Comparison of ENCODE assay signal across 9 mouse cellular contexts in genomic region chrX:12140086-12140740, GRCm38 (mm10). TPM values are rescaled to one million over a fixed set of nuclear protein-coding genes. Genes with fewer than 3 reads are reported as not detected.
DNase-seq lines count a peak whose midpoint lies in the region; ATAC-seq and TF ChIP-seq lines count a peak whose summit lies in the region.
"Had no signal": no experiment of that assay in that cellular context is flagged by ENCODE, and none has a peak within 500 bp of the region (broad histone marks: within the 10 kb centered on the region; RNA-seq: fewer than 3 reads in every experiment).

No protein-coding gene starts in this region.

- peak overlapping the region; percentile 56 for H3K9ac ChIP-seq in hindbrain, embryonic 13.5 days
- peak overlapping the region; percentile 52 for H3K9ac ChIP-seq in stomach, postnatal 0 days (ENCODE audit: low read length)

- H3K36me3 ChIP-seq in embryonic facial prominence, embryonic 10.5 days (replicated peaks), result no peaks in the 10 kb centered on the region
- no peaks in the 10 kb centered on the region for H3K36me3 ChIP-seq in hindbrain, embryonic 13.5 days
- H3K36me3 ChIP-seq in stomach, postnatal 0 days (ENCODE audit: control insufficient read depth, insufficient read depth, low read length), result no peaks in the 10 kb centered on the region

- no peak for ATAC-seq in hindbrain, embryonic 13.5 days (ENCODE audit: low FRiP score)
- peak; percentile 22; the same call in 1 of the 2 replicates for ATAC-seq in stomach, postnatal 0 days (ENCODE audit: low FRiP score, low TSS enrichment)

- peaks cover 42% of the 10 kb centered on the region for H3K4me1 ChIP-seq in embryonic facial prominence, embryonic 10.5 days
- H3K4me1 ChIP-seq in hindbrain, embryonic 13.5 days (replicated peaks), result peaks cover 25% of the 10 kb centered on the region
- H3K4me1 ChIP-seq in stomach, postnatal 0 days (replicated peaks; ENCODE audit: control insufficient read depth, insufficient read depth), result no peaks in the 10 kb centered on the region

- DNase-seq in left cerebral cortex, adult 2 months (ENCODE audit: extremely low spot score in 1 of 2, low spot score in 2 of 2), result peak in 1 of 2 experiments; percentile 15
- no peak for DNase-seq in left cerebral cortex, postnatal 14 days (ENCODE audit: low spot score in 2 of 2)
- peak; percentile 55 for DNase-seq in embryonic facial prominence, embryonic 10.5 days (ENCODE audit: low spot score)
- DNase-seq in lung, postnatal 4 days, result peak; percentile 51 to 57
- no peak for DNase-seq in stomach, postnatal 0 days (ENCODE audit: low spot score)
- no peak for DNase-seq in frontal cortex, adult 2 months (ENCODE audit: extremely low spot score in 1 of 2, low spot score in 1 of 2)
- no peak for DNase-seq in cerebellum, adult 8-10 months

- TF ChIP-seq EP300 in stomach, postnatal 0 days (optimal IDR thresholded peaks at IDR 0.05), result no peak

- H3K27me3 ChIP-seq in embryonic facial prominence, embryonic 10.5 days (replicated peaks; ENCODE audit: low read depth, poor library complexity, severe bottlenecking), result peaks cover 95% of the 10 kb centered on the region
- peaks cover 81% of the 10 kb centered on the region for H3K27me3 ChIP-seq in hindbrain, embryonic 13.5 days
- no peaks in the 10 kb centered on the region for H3K27me3 ChIP-seq in stomach, postnatal 0 days (ENCODE audit: control insufficient read depth, insufficient read depth, low read length)

- WGBS in embryonic facial prominence, embryonic 10.5 days, result 2% methylated on average over 50 of the region's 51 CpGs
- 2% methylated on average over 43 of the region's 51 CpGs for WGBS in hindbrain, embryonic 13.5 days
- 9% methylated on average over 37 of the region's 51 CpGs for WGBS in stomach, postnatal 0 days

- H3K9me3 ChIP-seq in embryonic facial prominence, embryonic 10.5 days, result no peaks in the 10 kb centered on the region
- H3K9me3 ChIP-seq in hindbrain, embryonic 13.5 days, result no peaks in the 10 kb centered on the region
- no peaks in the 10 kb centered on the region for H3K9me3 ChIP-seq in stomach, postnatal 0 days (ENCODE audit: control insufficient read depth, low read length)

- peak overlapping the region; percentile 36 for H3K4me3 ChIP-seq in left cerebral cortex, adult 2 months
- H3K4me3 ChIP-seq in embryonic facial prominence, embryonic 10.5 days, result peak overlapping the region; percentile 50
- peak overlapping the region; percentile 31 for H3K4me3 ChIP-seq in hindbrain, embryonic 13.5 days
- peak overlapping the region; percentile 19; the same call in 1 of the 2 replicates for H3K4me3 ChIP-seq in stomach, postnatal 0 days (ENCODE audit: low read depth, low read length)

- intact Hi-C loops in left cerebral cortex, adult 2 months (cut with DNase I), result no loop called here
- intact Hi-C loops in left cerebral cortex, postnatal 14 days (cut with DNase I), result no loop called here

- no peak; the same call in 1 of the 2 replicates for TF ChIP-seq CTCF in left cerebral cortex, adult 2 months (IDR thresholded peaks at IDR 0.05)
- TF ChIP-seq CTCF in stomach, postnatal 0 days (IDR thresholded peaks at IDR 0.05; ENCODE audit: low read depth), result 0 out of 2 replicates have a peak, but pooled peaks have one; percentile 7

- peak overlapping the region; percentile 56 for H3K4me2 ChIP-seq in hindbrain, embryonic 13.5 days
- H3K4me2 ChIP-seq in stomach, postnatal 0 days (replicated peaks; ENCODE audit: low read depth), result peak overlapping the region; percentile 53

- H3K27ac ChIP-seq in left cerebral cortex, adult 2 months, result peak overlapping the region; percentile 57; the same call in 1 of the 2 replicates
- H3K27ac ChIP-seq in embryonic facial prominence, embryonic 10.5 days (replicated peaks), result peak overlapping the region; percentile 87
- H3K27ac ChIP-seq in hindbrain, embryonic 13.5 days, result no peak overlapping the region
- H3K27ac ChIP-seq in stomach, postnatal 0 days (replicated peaks), result no peak overlapping the region
- H3K27ac ChIP-seq: macrophage had no signal

RNA-seq across cellular contexts. Expression of gene Bcor, which starts 19.9 kb away (rescaled TPM):
- 10 to 100 TPM; 33.4 to 38.0 TPM for total RNA-seq in left cerebral cortex, adult 2 months (2021)
- total RNA-seq in left cerebral cortex, postnatal 14 days (2021), result 10 to 100 TPM; 27.1 to 27.4 TPM
- polyA plus RNA-seq in embryonic facial prominence, embryonic 10.5 days (2016; fragmentation: Nextera tagmentation; extraction: Ambion mirVana), result 23.7 and 26.3 TPM in 2 replicates
- 17.8 and 18.1 TPM in 2 replicates for polyA plus RNA-seq in hindbrain, embryonic 13.5 days (2015; fragmentation: Nextera tagmentation; extraction: Ambion mirVana)
- 4.7 and 5.5 TPM in 2 replicates for polyA plus RNA-seq in stomach, postnatal 0 days (2015; fragmentation: Nextera tagmentation; extraction: Ambion mirVana)
- 13.9 and 17.2 TPM in 2 replicates for polyA plus RNA-seq in frontal cortex, adult 2 months (2012; rRNA removed)

Comparison
In these comparisons a context has a peak if more than half of its experiments do, and no peak if none do; other contexts are left out.
1. DNase-seq: peak in embryonic facial prominence, embryonic 10.5 days (single experiment) and lung, postnatal 4 days (2 of 2); none in left cerebral cortex, postnatal 14 days (0 of 2), stomach, postnatal 0 days (single experiment), frontal cortex, adult 2 months (0 of 2) and cerebellum, adult 8-10 months (single experiment).
2. H3K27ac ChIP-seq: peak in left cerebral cortex, adult 2 months (single experiment) and embryonic facial prominence, embryonic 10.5 days (single experiment); none in hindbrain, embryonic 13.5 days (single experiment) and stomach, postnatal 0 days (single experiment).
3. Peak in every context shown above with its lines, with median percentiles within 50 percentile points of each other: H3K4me3 ChIP-seq.